Mouse (Mus musculus): ENCODE measurements at regions not wholly inside any gene's neighbourhood (a gene's known extent, or its start where the extent isn't known, plus 50 kb on each side); places are given as distances from the start of the nearest gene placed in this dataset.

DNA sequence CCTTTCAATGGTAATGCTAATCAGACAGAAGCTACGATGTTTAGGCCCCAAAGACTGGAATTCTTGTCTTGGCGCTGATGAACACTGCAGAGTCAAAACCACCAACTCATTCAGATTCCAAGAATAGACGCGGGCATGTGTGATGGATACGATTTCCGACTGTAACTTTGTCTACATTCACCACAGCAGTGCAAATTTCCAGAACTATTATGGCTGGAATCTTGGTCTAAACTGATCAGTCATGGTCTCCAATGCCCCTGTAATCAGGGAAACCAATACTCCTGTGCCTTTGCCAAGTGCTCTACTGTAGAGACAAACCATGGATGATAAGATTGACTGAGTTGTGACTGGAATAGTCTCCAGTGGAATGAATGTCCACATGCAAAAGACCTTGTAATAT lies 370.4 kb upstream of the Meis1 start:
- TF ChIP-seq POLR2A (IDR thresholded peaks at IDR 0.05; ENCODE audit: borderline replicate concordance, control insufficient read depth, low read depth, low read length) (no peak), CTCF (IDR thresholded peaks at IDR 0.05; ENCODE audit: control insufficient read depth, insufficient read depth, low read length) (no peak)
